Mouse (Mus musculus): ENCODE measurements around the gene Prpf39. TPM values are rescaled to one million over a fixed set of nuclear protein-coding genes. Genes with fewer than 3 reads are reported as not detected.
A peak's percentile ranks its signal among the peaks of the same experiment; 100 is the strongest.

Gene Prpf39
- total and polyA plus RNA-seq, 3 experiments: 13.5 to 19.5 TPM; not detected in 1

DNA sequence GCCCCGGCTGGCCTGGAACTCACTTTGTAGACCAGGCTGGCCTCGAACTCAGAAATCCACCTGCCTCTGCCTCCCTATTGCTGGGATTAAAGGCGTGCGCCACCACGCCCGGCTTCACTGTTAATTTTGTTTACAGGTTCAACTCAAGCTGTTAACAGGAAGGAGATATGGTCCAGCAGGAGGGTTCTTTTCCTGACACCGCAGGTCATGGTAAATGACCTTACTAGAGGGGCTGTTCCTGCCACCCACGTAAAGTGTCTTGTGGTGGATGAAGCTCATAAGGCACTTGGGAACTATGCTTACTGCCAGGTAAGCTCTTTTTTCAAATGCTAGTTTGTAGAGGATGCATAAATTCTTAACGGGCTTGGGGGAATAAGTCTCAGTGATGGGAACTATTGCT, 40.8 kb downstream of the Prpf39 start:
- Histone ChIP-seq H3K79me2 (ENCODE audit: control insufficient read depth, insufficient read depth, low read length, poor library complexity) (peaks cover 29% of the 10 kb centered on the region), H3K36me3 (ENCODE audit: control insufficient read depth in 1 of 2, insufficient read depth in 2 of 2, low read length in 2 of 2) (peaks cover 0 to 12% of the 10 kb centered on the region in 2 experiments), H3K9ac (ENCODE audit: control insufficient read depth, low read depth, low read length, poor library complexity, severe bottlenecking) (peak overlapping the region; percentile 85), H3K9me3 (replicated peaks; ENCODE audit: insufficient read depth, low read length) (no peaks in the 10 kb centered on the region), H3K4me1 (ENCODE audit: control insufficient read depth in 1 of 2, insufficient read depth in 2 of 2, low read length in 2 of 2) (peaks cover 0 to 5% of the 10 kb centered on the region in 2 experiments; a peak in 2 of 4 replicates), H3K4me3 (ENCODE audit: control insufficient read depth in 1 of 2, insufficient read depth in 1 of 2, low read depth in 2 of 2, low read length in 2 of 2) (peak overlapping the region in 1 of 2 experiments; percentile 84; a peak in 3 of 4 replicates), H3K27ac (ENCODE audit: control insufficient read depth, low read depth, low read length) (no peak overlapping the region), H3K27me3 (ENCODE audit: control insufficient read depth in 1 of 2, insufficient read depth in 2 of 2, low read length in 2 of 2) (no peaks in the 10 kb centered on the region)
- no peak for DNase-seq (ENCODE audit: low read depth, low spot score)
- no peak for TF ChIP-seq UBTF (IDR thresholded peaks at IDR 0.05; ENCODE audit: borderline replicate concordance, insufficient read depth, low read depth, low read length)
- no peak for TF ChIP-seq ELF1 (IDR thresholded peaks at IDR 0.05; ENCODE audit: low read depth, low read length)
- TF ChIP-seq MAZ (IDR thresholded peaks at IDR 0.05; ENCODE audit: low read depth, low read length): no peak
- no peak for TF ChIP-seq ZMIZ1 (IDR thresholded peaks at IDR 0.05; ENCODE audit: low read depth, low read length)
- TF ChIP-seq ZNF384 (IDR thresholded peaks at IDR 0.05; ENCODE audit: low read depth, low read length): no peak

DNA sequence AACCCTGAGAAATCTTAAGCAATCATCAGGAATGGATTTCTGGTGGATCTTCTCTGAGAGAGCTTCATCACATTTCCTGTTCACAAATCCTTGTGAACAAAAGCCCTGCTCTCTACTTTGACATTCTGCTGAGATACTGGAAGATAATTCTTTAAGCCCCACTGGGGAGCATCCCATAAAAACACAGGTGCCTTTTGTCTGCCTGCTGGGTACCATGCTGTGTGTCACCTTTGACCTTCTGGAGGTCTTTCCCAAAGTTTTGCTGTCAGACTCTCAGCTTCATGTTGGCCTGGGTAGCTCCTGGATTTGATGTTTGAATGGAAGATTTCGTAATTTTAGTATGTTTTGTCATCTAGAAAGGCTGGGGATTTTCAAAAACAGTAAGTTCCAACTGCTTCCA, 72.6 kb downstream of the Prpf39 start:
- H3K79me2 ChIP-seq (ENCODE audit: control insufficient read depth, insufficient read depth, low read length, poor library complexity): peaks cover 1% of the 10 kb centered on the region; the same call in 1 of the 2 replicates
- TF ChIP-seq CTCF (IDR thresholded peaks at IDR 0.05 in 2 of 3, conservative IDR thresholded peaks at IDR 0.05 in 1 of 3; ENCODE audit: control insufficient read depth in 1 of 3, insufficient read depth in 1 of 3, low read depth in 2 of 3, low read length in 3 of 3, poor library complexity in 1 of 3, severe bottlenecking in 1 of 3): no peak
- TF ChIP-seq CHD1 (IDR thresholded peaks at IDR 0.05; ENCODE audit: low read depth, low read length): no peak
- TF ChIP-seq NELFE (IDR thresholded peaks at IDR 0.05; ENCODE audit: low read depth, low read length): no peak
- no peak for TF ChIP-seq RAD21 (IDR thresholded peaks at IDR 0.05; ENCODE audit: low read depth, low read length)
- no peak for TF ChIP-seq ZC3H11A (IDR thresholded peaks at IDR 0.05; ENCODE audit: low read depth, low read length)
- TF ChIP-seq USF2 (IDR thresholded peaks at IDR 0.05; ENCODE audit: borderline replicate concordance in 1 of 2, insufficient read depth in 1 of 2, low read depth in 1 of 2, low read length in 2 of 2): no peak
- TF ChIP-seq E2F4 (IDR thresholded peaks at IDR 0.05; ENCODE audit: borderline replicate concordance, low read depth, low read length): no peak
- no peak for TF ChIP-seq GABPA (IDR thresholded peaks at IDR 0.05; ENCODE audit: low read depth, low read length)
- no peak for TF ChIP-seq UBTF (IDR thresholded peaks at IDR 0.05; ENCODE audit: borderline replicate concordance, insufficient read depth, low read depth, low read length)
- TF ChIP-seq NRF1 (IDR thresholded peaks at IDR 0.05; ENCODE audit: insufficient read depth, low read depth, low read length, poor library complexity, severe bottlenecking): no peak
- TF ChIP-seq BHLHE40 (IDR thresholded peaks at IDR 0.05; ENCODE audit: borderline replicate concordance, low read depth, low read length): no peak
- no peak overlapping the region for H3K27ac ChIP-seq (ENCODE audit: control insufficient read depth, low read depth, low read length)
- no peak overlapping the region for H3K4me3 ChIP-seq (ENCODE audit: control insufficient read depth in 1 of 2, insufficient read depth in 1 of 2, low read depth in 2 of 2, low read length in 2 of 2)
- no peaks in the 10 kb centered on the region for H3K27me3 ChIP-seq (ENCODE audit: control insufficient read depth in 1 of 2, insufficient read depth in 2 of 2, low read length in 2 of 2)
- no peaks in the 10 kb centered on the region for H3K9me3 ChIP-seq (replicated peaks; ENCODE audit: insufficient read depth, low read length)
- no peak for DNase-seq (ENCODE audit: low read depth, low spot score)
- H3K4me1 ChIP-seq (ENCODE audit: control insufficient read depth in 1 of 2, insufficient read depth in 2 of 2, low read length in 2 of 2): no peaks in the 10 kb centered on the region
- H3K36me3 ChIP-seq (ENCODE audit: control insufficient read depth in 1 of 2, insufficient read depth in 2 of 2, low read length in 2 of 2): no peaks in the 10 kb centered on the region; a peak in 3 of 4 replicates
- H3K9ac ChIP-seq (ENCODE audit: control insufficient read depth, low read depth, low read length, poor library complexity, severe bottlenecking): no peak overlapping the region
